Mouse (Mus musculus) spleen, adult 2 months (tissue): ENCODE data around the gene Atp5d.

ENCODE experiments used
- CTCF ChIP-seq: fragments of 200-500 bp; IDR thresholded peaks from 2 replicates; pipeline ENCODE4 v1.5.1; 2011; ENCODE audit warnings: mild to moderate bottlenecking, inconsistent platforms; ENCODE audit not compliant: insufficient read depth, insufficient read length, insufficient replicate concordance; ENCODE audit errors: extremely low read depth
- POLR2A ChIP-seq: fragments of 200-500 bp; IDR thresholded peaks from 2 replicates; pipeline ENCODE4 v1.6.1; 2011; ENCODE audit warnings: low read depth, low read length, inconsistent platforms

DNA sequence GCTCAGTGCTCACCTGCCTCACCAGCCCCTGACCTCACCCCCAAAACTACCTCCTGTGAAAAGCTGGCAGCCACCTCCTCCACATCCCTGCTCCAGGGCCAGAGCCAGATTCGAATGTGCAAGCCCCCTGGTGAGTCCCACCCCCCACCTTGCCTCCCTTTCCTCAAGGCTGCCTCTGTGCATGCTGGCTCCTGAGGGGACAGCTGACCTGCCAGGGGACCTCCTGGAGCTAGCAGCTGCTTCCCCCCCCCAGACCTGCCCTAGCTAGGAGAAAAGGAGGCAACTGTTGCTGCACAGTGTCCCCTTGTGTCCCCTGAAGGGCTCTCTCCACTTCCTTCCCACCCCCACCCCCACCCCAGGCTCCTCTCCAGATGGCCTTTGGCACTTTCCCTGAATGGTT lies 16.8 kb downstream of the Atp5d start:
- no peak for TF ChIP-seq CTCF
- TF ChIP-seq POLR2A, result no peak
